Mouse (Mus musculus) heart, postnatal 0 days (tissue): ENCODE data around the gene Rpf2. TPM values are rescaled to one million over a fixed set of nuclear protein-coding genes. Genes with fewer than 3 reads are reported as not detected.

Experiments used
- ATAC-seq: fragments of 200-750 bp; cut with Nextera tagmentation; 2 replicates; pipeline ENCODE4 v1.8.0; 2017; ENCODE audit warnings: low read depth, moderate number of reproducible peaks, moderate library complexity; ENCODE audit not compliant: insufficient read depth
- DNase-seq: peaks from one replicate; pipeline ENCODE4 v3.0.0-alpha.2; 2016; ENCODE audit warnings: low spot score
- H3K27ac ChIP-seq: fragments of 300-500 bp; sonication (generic); 2 replicates; pipeline ENCODE4 v1.5.1; 2014; ENCODE audit warnings: low read depth, mild to moderate bottlenecking
- H3K27me3 ChIP-seq: fragments of 300-500 bp; sonication (generic); 2 replicates; pipeline ENCODE4 v1.6.1; 2014; ENCODE audit warnings: low read length, mixed read lengths; ENCODE audit not compliant: control insufficient read depth, insufficient read depth
- H3K36me3 ChIP-seq: fragments of 300-500 bp; sonication (generic); replicated peaks from 2 replicates; pipeline ENCODE4 v1.6.1; 2014; ENCODE audit warnings: low read length, mixed read lengths; ENCODE audit not compliant: control insufficient read depth, insufficient read depth
- H3K4me1 ChIP-seq: fragments of 300-500 bp; sonication (generic); 2 replicates; pipeline ENCODE4 v1.6.1; 2014; ENCODE audit warnings: antibody characterized with exemption; ENCODE audit not compliant: control insufficient read depth, insufficient read depth
- H3K4me2 ChIP-seq: fragments of 300-500 bp; sonication (generic); 2 replicates; pipeline ENCODE4 v1.6.1; 2014; ENCODE audit warnings: low read depth, mild to moderate bottlenecking, low read length, moderate library complexity
- H3K4me3 ChIP-seq: fragments of 300-500 bp; sonication (generic); 2 replicates; pipeline ENCODE4 v1.5.1; 2014; ENCODE audit warnings: low read depth, low read length
- H3K9ac ChIP-seq: fragments of 300-500 bp; sonication (generic); replicated peaks from 2 replicates; pipeline ENCODE4 v1.6.1; 2014; ENCODE audit warnings: low read depth, low read length, mixed read lengths
- H3K9me3 ChIP-seq: fragments of 300-500 bp; sonication (generic); replicated peaks from 2 replicates; pipeline ENCODE4 v1.6.1; 2016; ENCODE audit warnings: low read length; ENCODE audit not compliant: control insufficient read depth
- CTCF ChIP-seq: IDR thresholded peaks from 2 replicates; pipeline ENCODE4 v1.5.1; 2016; ENCODE audit warnings: antibody characterized with exemption, control low read depth, low read depth
- EP300 ChIP-seq: IDR thresholded peaks from 2 replicates; pipeline ENCODE4 v1.6.1; 2016; ENCODE audit warnings: antibody characterized with exemption, low read depth
- WGBS: fragments of 180-500 bp; shearing (Covaris S2); extraction: QIAGEN DNeasy Blood & Tissue Kit; methylation state at CpG from one replicate; pipeline ENCODE4 v1.1.7; 2014; 5-methylcytosine and 5-hydroxymethylcytosine counted together
- polyA plus RNA-seq: library from polyadenylated mRNA; unstranded; fragments of >200 nt; fragmentation: Nextera tagmentation; extraction: Ambion mirVana; gene quantifications from 2 replicates; pipeline ENCODE4 v1.2.1, GENCODE M21; 2015
- total RNA-seq: library from RNA; depleted of rRNA; stranded (reverse); fragments of >200 nt; gene quantifications from 2 replicates; pipeline ENCODE4 v1.2.3, GENCODE M21; 2014; ENCODE audit warnings: low replicate concordance

Rpf2 gene
- total and polyA plus RNA-seq, 2 experiments from 2014 or later: 10.0 to 30.8 TPM

DNA sequence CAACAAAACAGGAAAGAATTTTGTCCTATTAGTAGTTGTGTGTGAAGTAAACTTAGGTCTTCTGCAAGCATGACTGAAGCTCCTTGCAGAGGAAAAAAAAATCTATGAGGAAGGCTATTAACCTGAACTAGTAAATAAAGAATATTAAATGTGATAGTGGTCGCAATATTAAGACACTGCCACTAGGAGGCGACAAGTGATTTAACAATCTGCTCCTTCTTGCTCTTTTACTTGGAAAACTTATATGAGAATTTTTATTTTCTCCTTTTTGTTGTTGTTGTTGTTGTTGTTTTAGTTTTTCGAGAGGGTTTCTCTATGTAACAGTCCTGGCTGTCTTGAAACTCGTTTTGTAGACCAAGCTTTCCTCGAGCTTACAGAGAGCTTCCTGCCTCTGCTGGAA, 12.1 kb upstream of the Rpf2 start:
- ATAC-seq (no peak), DNase-seq (peak; percentile 73)
- Histone ChIP-seq H3K4me3 (peak overlapping the region; percentile 81), H3K27ac (peak overlapping the region; percentile 89), H3K4me2 (peak overlapping the region; percentile 62), H3K27me3 (no peaks in the 10 kb centered on the region), H3K9me3 (no peaks in the 10 kb centered on the region), H3K4me1 (no peaks in the 10 kb centered on the region; the same call in 1 of the 2 replicates), H3K9ac (peak overlapping the region; percentile 27; the same call in 1 of the 2 replicates), H3K36me3 (no peaks in the 10 kb centered on the region)
- TF ChIP-seq CTCF (peak; percentile 71), EP300 (no peak)
- WGBS: 2% methylated on average over 5 of the region's 5 CpGs

- H3K36me3 ChIP-seq: no peaks in the 10 kb centered on the region
- peak overlapping the region; percentile 89 for H3K27ac ChIP-seq
- no peaks in the 10 kb centered on the region for H3K9me3 ChIP-seq
- no peaks in the 10 kb centered on the region; the same call in 1 of the 2 replicates for H3K4me1 ChIP-seq
- WGBS: under 1% methylated on average over 12 of the region's 12 CpGs
- ATAC-seq (peak; percentile 79), DNase-seq (peak; percentile 93)
- peak overlapping the region; percentile 81 for H3K4me3 ChIP-seq
- H3K9ac ChIP-seq: peak overlapping the region; percentile 27
- no peaks in the 10 kb centered on the region for H3K27me3 ChIP-seq
- TF ChIP-seq CTCF (peak; percentile 59), EP300 (peak; percentile 52)
- peak overlapping the region; percentile 62 for H3K4me2 ChIP-seq
Observed at GRCm38 (mm10) chr10:40258401-40258966, 11.6 kb upstream of the Rpf2 start.

- peak within 1 kb of the TSS; percentile 62 for H3K4me2 ChIP-seq
- H3K9ac ChIP-seq: peak within 1 kb of the TSS; percentile 84
- H3K27ac ChIP-seq: peak within 1 kb of the TSS; percentile 89
- H3K4me1 ChIP-seq: no peaks in the 10 kb centered on the region; the same call in 1 of the 2 replicates
- H3K9me3 ChIP-seq: no peaks in the 10 kb centered on the region
- DNase-seq: peak; percentile 92
- H3K4me3 ChIP-seq: peak within 1 kb of the TSS; percentile 81
- no peak for TF ChIP-seq CTCF
- TF ChIP-seq EP300: no peak
- H3K27me3 ChIP-seq: no peaks in the 10 kb centered on the region
- WGBS: under 1% methylated on average over 43 of the region's 43 CpGs
- ATAC-seq: peak; percentile 76
- peaks cover under 1% of the 10 kb centered on the region; the same call in 1 of the 2 replicates for H3K36me3 ChIP-seq
Observed at GRCm38 (mm10) chr10:40257414-40258255, 10.8 kb upstream of the Rpf2 start, which contains the start of gene Gtf3c6. Gene Gtf3c6, minus strand, starts transcription at chr10:40258108.

DNA sequence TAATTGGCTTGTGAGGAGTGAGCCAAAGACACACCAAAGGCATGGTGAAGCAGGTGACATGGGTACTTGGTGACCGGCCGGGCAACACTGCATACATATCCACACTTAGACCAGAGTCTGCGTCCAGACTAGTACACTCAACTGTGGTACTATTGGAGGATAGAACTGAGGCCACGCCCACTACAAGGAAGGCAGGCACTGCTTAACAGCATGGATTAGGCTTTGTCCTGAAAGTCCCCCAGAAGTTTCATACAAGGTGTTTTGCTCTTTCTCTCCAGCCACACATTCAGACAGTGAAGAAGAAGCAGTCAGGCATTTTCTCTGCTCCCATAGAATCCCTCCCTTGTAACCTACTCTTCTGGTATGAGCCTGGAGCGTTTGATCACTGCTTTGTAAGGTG, 9.9 kb upstream of the Rpf2 start:
- under 1% methylated on average over 5 of the region's 5 CpGs for WGBS
- peaks cover 10% of the 10 kb centered on the region for H3K36me3 ChIP-seq
- peak overlapping the region; percentile 81 for H3K4me3 ChIP-seq
- H3K27me3 ChIP-seq: no peaks in the 10 kb centered on the region
- ATAC-seq (peak; percentile 67), DNase-seq (peak; percentile 76)
- H3K4me2 ChIP-seq: peak overlapping the region; percentile 62
- H3K9ac ChIP-seq: peak overlapping the region; percentile 84; the same call in 1 of the 2 replicates
- H3K4me1 ChIP-seq: no peaks in the 10 kb centered on the region; the same call in 1 of the 2 replicates
- TF ChIP-seq EP300 (no peak), CTCF (no peak)
- H3K9me3 ChIP-seq: no peaks in the 10 kb centered on the region
- peak overlapping the region; percentile 89 for H3K27ac ChIP-seq

- Histone ChIP-seq H3K9ac (no peak overlapping the region), H3K4me2 (no peak overlapping the region), H3K27me3 (no peaks in the 10 kb centered on the region), H3K4me1 (peaks cover 9% of the 10 kb centered on the region; the same call in 1 of the 2 replicates), H3K27ac (no peak overlapping the region), H3K4me3 (no peak overlapping the region), H3K36me3 (peaks cover 45% of the 10 kb centered on the region), H3K9me3 (no peaks in the 10 kb centered on the region)
- TF ChIP-seq EP300 (no peak), CTCF (no peak)
- DNase-seq (no peak), ATAC-seq (no peak)
- 55% methylated on average over 6 of the region's 6 CpGs for WGBS
Observed at GRCm38 (mm10) chr10:40250969-40251368, 4.1 kb upstream of the Rpf2 start.
